Mouse (Mus musculus) stomach, postnatal 0 days (tissue): Measurements from ENCODE around the gene Rpp21. TPM values are rescaled to one million over a fixed set of nuclear protein-coding genes. Genes with fewer than 3 reads are reported as not detected.

Source experiments
- ATAC-seq: fragments of 200-750 bp; cut with Nextera tagmentation; 2 replicates; pipeline ENCODE4 v1.8.0; 2017; ENCODE audit not compliant: low FRiP score, low TSS enrichment
- DNase-seq: peaks from one replicate; pipeline ENCODE4 v3.0.0-alpha.2; 2016; ENCODE audit warnings: low spot score
- H3K27ac ChIP-seq: fragments of 300-500 bp; sonication (generic); replicated peaks from 2 replicates; pipeline ENCODE4 v1.5.1; 2014; ENCODE audit warnings: mild to moderate bottlenecking, control low read depth
- H3K27me3 ChIP-seq: fragments of 300-500 bp; sonication (generic); 2 replicates; pipeline ENCODE4 v1.6.1; 2014; ENCODE audit warnings: low read length; ENCODE audit not compliant: control insufficient read depth, insufficient read depth
- H3K36me3 ChIP-seq: fragments of 300-500 bp; sonication (generic); 2 replicates; pipeline ENCODE4 v1.6.1; 2014; ENCODE audit warnings: low read length, mixed read lengths; ENCODE audit not compliant: control insufficient read depth, insufficient read depth
- H3K4me1 ChIP-seq: fragments of 300-500 bp; sonication (generic); replicated peaks from 2 replicates; pipeline ENCODE4 v1.6.1; 2014; ENCODE audit warnings: antibody characterized with exemption; ENCODE audit not compliant: control insufficient read depth, insufficient read depth
- H3K4me2 ChIP-seq: fragments of 300-500 bp; sonication (generic); replicated peaks from 2 replicates; pipeline ENCODE4 v1.6.1; 2014; ENCODE audit warnings: low read depth, mild to moderate bottlenecking, control low read depth, moderate library complexity
- H3K4me3 ChIP-seq: fragments of 300-500 bp; sonication (generic); 2 replicates; pipeline ENCODE4 v1.5.1; 2014; ENCODE audit warnings: low read depth, low read length, control low read depth
- H3K9ac ChIP-seq: fragments of 300-500 bp; sonication (generic); 2 replicates; pipeline ENCODE4 v1.6.1; 2014; ENCODE audit warnings: mild to moderate bottlenecking, low read length, control low read depth, mixed read lengths
- H3K9me3 ChIP-seq: fragments of 300-500 bp; sonication (generic); 2 replicates; pipeline ENCODE4 v1.6.1; 2016; ENCODE audit warnings: low read length; ENCODE audit not compliant: control insufficient read depth
- CTCF ChIP-seq: IDR thresholded peaks from 2 replicates; pipeline ENCODE4 v1.5.1; 2016; ENCODE audit warnings: antibody characterized with exemption, low read depth, mild to moderate bottlenecking, moderate library complexity
- EP300 ChIP-seq: optimal IDR thresholded peaks from 2 replicates; pipeline ENCODE3; 2016; ENCODE audit warnings: antibody characterized with exemption
- WGBS: fragments of 180-500 bp; shearing (Covaris S2); extraction: QIAGEN DNeasy Blood & Tissue Kit; methylation state at CpG from one replicate; pipeline ENCODE4 v1.1.7; 2014; 5-methylcytosine and 5-hydroxymethylcytosine counted together
- polyA plus RNA-seq: library from polyadenylated mRNA; unstranded; fragments of >200 nt; fragmentation: Nextera tagmentation; extraction: Ambion mirVana; gene quantifications from 2 replicates; pipeline ENCODE4 v1.2.1, GENCODE M21; 2015

Gene Rpp21
- polyA plus RNA-seq, 1 experiment from 2014 or later = 126 TPM

- H3K36me3 ChIP-seq = peaks cover 17% of the 10 kb centered on the region
- H3K27me3 ChIP-seq = no peaks in the 10 kb centered on the region
- TF ChIP-seq CTCF = no peak
- no peak for TF ChIP-seq EP300
Measured at GRCm38 (mm10) chr17:36261511-36262166, 3.8 kb upstream of the Rpp21 start.

GRCm38 (mm10) chr17:36257241-36257947 lies 475 bp downstream of the Rpp21 start:
- under 1% methylated on average over 37 of the region's 37 CpGs for WGBS
- Histone ChIP-seq H3K9me3 (no peaks in the 10 kb centered on the region), H3K9ac (peak overlapping the region; percentile 82), H3K36me3 (peaks cover 7% of the 10 kb centered on the region), H3K4me1 (no peaks in the 10 kb centered on the region), H3K27me3 (no peaks in the 10 kb centered on the region), H3K27ac (peak overlapping the region; percentile 88), H3K4me2 (peak overlapping the region; percentile 68), H3K4me3 (peak overlapping the region; percentile 85)
- DNase-seq = peak; percentile 82
- peak; percentile 95 for ATAC-seq
- TF ChIP-seq EP300 (no peak), CTCF (peak; percentile 78)

More at GRCm38 (mm10) chr17:36261511-36262166, 3.8 kb upstream of the Rpp21 start:
- H3K27ac ChIP-seq = no peak overlapping the region
- no peaks in the 10 kb centered on the region for H3K9me3 ChIP-seq
- ATAC-seq (no peak), DNase-seq (no peak)
- WGBS = 86% methylated on average over 9 of the region's 9 CpGs
- no peak overlapping the region for H3K9ac ChIP-seq
- H3K4me3 ChIP-seq = no peak overlapping the region
- no peaks in the 10 kb centered on the region for H3K4me1 ChIP-seq
- H3K4me2 ChIP-seq = no peak overlapping the region

DNA sequence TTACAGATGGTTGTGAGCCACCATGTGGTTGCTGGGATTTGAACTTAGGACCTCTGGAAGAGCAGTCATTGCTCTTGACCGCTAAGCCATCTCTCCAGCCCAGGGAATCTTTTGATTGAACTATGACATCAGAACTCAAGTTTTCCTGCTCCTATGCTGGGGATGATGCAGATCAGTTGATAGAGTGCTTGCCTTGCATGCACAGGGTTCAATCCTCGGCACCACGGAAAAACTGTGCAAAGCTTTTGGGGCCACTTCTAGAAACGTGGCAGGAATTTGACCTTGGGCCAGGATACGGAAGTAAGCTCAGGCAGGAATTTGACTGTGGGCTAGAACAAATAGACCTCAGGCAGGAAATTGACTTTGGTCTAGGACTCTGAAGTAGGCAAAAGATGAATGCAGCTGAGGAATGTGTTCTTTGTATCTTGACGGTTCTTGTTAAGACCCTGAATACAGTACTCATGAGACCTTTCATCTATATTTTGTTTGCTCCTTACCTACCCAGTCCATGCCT lies 4.7 kb downstream of the Rpp21 start:
- Histone ChIP-seq H3K9ac (no peak overlapping the region), H3K4me2 (no peak overlapping the region), H3K4me1 (no peaks in the 10 kb centered on the region), H3K27me3 (no peaks in the 10 kb centered on the region), H3K36me3 (no peaks in the 10 kb centered on the region), H3K9me3 (no peaks in the 10 kb centered on the region), H3K27ac (no peak overlapping the region), H3K4me3 (no peak overlapping the region)
- ATAC-seq = peak; percentile 15; the same call in 1 of the 2 replicates
- no peak for DNase-seq
- WGBS = 36% methylated on average over 6 of the region's 6 CpGs
- no peak for TF ChIP-seq CTCF
- TF ChIP-seq EP300 = no peak

GRCm38 (mm10) chr17:36252250-36252876 lies 5.5 kb downstream of the Rpp21 start:
- Histone ChIP-seq H3K9ac (no peak overlapping the region), H3K27ac (no peak overlapping the region), H3K9me3 (no peaks in the 10 kb centered on the region), H3K4me2 (peak overlapping the region; percentile 44), H3K4me1 (no peaks in the 10 kb centered on the region), H3K36me3 (no peaks in the 10 kb centered on the region), H3K4me3 (0 out of 2 replicates have a peak overlapping the region, but pooled peaks have one; percentile 13), H3K27me3 (no peaks in the 10 kb centered on the region)
- TF ChIP-seq EP300 = no peak
- no peak for TF ChIP-seq CTCF
- DNase-seq = peak; percentile 35
- WGBS = 7% methylated on average over 25 of the region's 25 CpGs
- ATAC-seq = peak; percentile 25; the same call in 1 of the 2 replicates

DNA sequence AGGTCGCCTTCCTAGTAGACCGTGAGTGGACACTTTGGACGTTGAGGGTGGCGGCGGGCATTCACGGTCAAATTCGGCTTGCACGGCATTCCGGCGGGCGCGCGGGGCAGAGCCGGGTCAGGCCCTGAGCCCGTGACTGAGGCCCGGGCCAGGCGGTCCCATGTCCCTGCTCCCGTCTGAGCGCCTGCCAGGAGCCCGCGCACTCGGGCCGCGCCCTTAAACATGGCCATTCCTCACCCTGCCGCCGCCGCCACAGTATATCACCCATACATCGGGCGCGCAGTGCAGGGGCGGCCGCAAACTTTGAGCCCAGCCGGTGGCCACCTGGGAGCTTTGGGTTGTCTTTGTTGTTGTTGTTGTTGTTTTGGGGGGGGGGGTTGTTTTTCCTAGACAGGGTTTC lies 9.0 kb downstream of the Rpp21 start:
- H3K4me1 ChIP-seq = no peaks in the 10 kb centered on the region
- 30% methylated on average over 31 of the region's 33 CpGs for WGBS
- H3K4me2 ChIP-seq = peak overlapping the region; percentile 17; the same call in 1 of the 2 replicates
- peak; percentile 64; the same call in 1 of the 2 replicates for ATAC-seq
- peak overlapping the region; percentile 35; the same call in 1 of the 2 replicates for H3K9ac ChIP-seq
- no peak overlapping the region for H3K4me3 ChIP-seq
- TF ChIP-seq EP300 (no peak), CTCF (no peak)
- peak; percentile 46 for DNase-seq
- no peaks in the 10 kb centered on the region for H3K27me3 ChIP-seq
- no peaks in the 10 kb centered on the region for H3K36me3 ChIP-seq
- H3K9me3 ChIP-seq = no peaks in the 10 kb centered on the region
- no peak overlapping the region for H3K27ac ChIP-seq

DNA sequence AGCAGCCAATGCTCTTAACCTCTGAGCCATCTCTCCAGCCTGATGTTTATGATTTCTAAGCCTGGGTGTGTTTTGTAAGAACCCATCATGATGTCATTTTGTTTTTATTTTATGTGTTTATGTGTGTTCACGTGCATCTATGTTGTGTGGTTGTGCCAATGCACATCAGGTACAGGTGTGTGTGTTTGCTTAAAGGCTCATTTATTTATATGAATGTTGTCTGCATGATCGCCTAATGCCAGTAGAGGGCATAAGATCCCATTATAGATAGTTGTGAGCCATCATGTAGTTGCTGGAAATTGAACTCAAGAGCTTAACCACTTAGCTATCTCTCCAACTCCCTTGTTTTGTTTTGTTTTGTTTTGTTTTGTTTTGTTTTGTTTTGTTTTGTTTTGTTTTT lies 12.1 kb downstream of the Rpp21 start:
- no peaks in the 10 kb centered on the region for H3K9me3 ChIP-seq
- WGBS = 78% methylated on average over 2 of the region's 2 CpGs
- no peak for DNase-seq
- H3K4me2 ChIP-seq = no peak overlapping the region
- H3K27ac ChIP-seq = no peak overlapping the region
- no peaks in the 10 kb centered on the region for H3K4me1 ChIP-seq
- no peak overlapping the region for H3K9ac ChIP-seq
- H3K27me3 ChIP-seq = no peaks in the 10 kb centered on the region
- no peak overlapping the region for H3K4me3 ChIP-seq
- ATAC-seq = no peak
- H3K36me3 ChIP-seq = no peaks in the 10 kb centered on the region
- no peak for TF ChIP-seq EP300
- TF ChIP-seq CTCF = peak; percentile 38
